Mouse (Mus musculus) kidney, adult 2 months (tissue): ENCODE measurements around the gene Pdzd9. TPM values are rescaled to one million over a fixed set of nuclear protein-coding genes. Genes with fewer than 3 reads are reported as not detected.
"Not testable (repeated sequence)": the region's sequence is repeated elsewhere in the genome, so short reads cannot be mapped to it uniquely, and the experiment has no call there.

Source experiments
- DNase-seq: peaks from one replicate; pipeline ENCODE4 v3.0.0; 2021
- H3K27ac ChIP-seq: fragments of 200-500 bp; 2 replicates; pipeline ENCODE4 v1.5.1; 2012; ENCODE audit warnings: low read depth, low read length, control low read depth, inconsistent platforms; ENCODE audit not compliant: insufficient read depth
- H3K27me3 ChIP-seq: fragments of 200-500 bp; replicated peaks from 2 replicates; pipeline ENCODE4 v1.6.1; 2012; ENCODE audit warnings: mild to moderate bottlenecking, moderate library complexity, low read length, inconsistent platforms; ENCODE audit not compliant: control insufficient read depth, insufficient read depth
- H3K36me3 ChIP-seq: fragments of 200-500 bp; 2 replicates; pipeline ENCODE4 v1.6.1; 2012; ENCODE audit warnings: mild to moderate bottlenecking, moderate library complexity, low read length, inconsistent platforms; ENCODE audit not compliant: control insufficient read depth, insufficient read depth
- H3K4me1 ChIP-seq: fragments of 200-500 bp; 2 replicates; pipeline ENCODE4 v1.6.1; 2011; ENCODE audit warnings: low read length; ENCODE audit not compliant: control insufficient read depth, insufficient read depth
- H3K4me3 ChIP-seq: fragments of 200-500 bp; 2 replicates; pipeline ENCODE4 v1.5.1; 2011; ENCODE audit warnings: mild to moderate bottlenecking, low read depth, low read length, control low read depth; ENCODE audit not compliant: insufficient read depth
- CTCF ChIP-seq: fragments of 200-500 bp; conservative IDR thresholded peaks from 2 replicates; pipeline ENCODE4 v1.5.1; 2011; ENCODE audit warnings: low read depth, mild to moderate bottlenecking, control low read depth, low read length, moderate library complexity, mixed read lengths; ENCODE audit not compliant: insufficient read depth, insufficient read length
- POLR2A ChIP-seq: fragments of 200-500 bp; IDR thresholded peaks from one replicate; pipeline ENCODE4 v1.6.1; 2011; ENCODE audit warnings: low read depth, low read length, control low read depth
- WGBS: fragments of 180-500 bp; shearing (Covaris S2); methylation state at CpG from one replicate; pipeline ENCODE4 v1.1.7; 2018; 5-methylcytosine and 5-hydroxymethylcytosine counted together
- polyA plus RNA-seq: library from polyadenylated mRNA; depleted of rRNA; stranded (reverse); fragments of >200 nt; gene quantifications from 2 replicates; pipeline ENCODE4 v1.2.3, GENCODE M21; 2012; rRNA removed

The Pdzd9 gene
- 0.09 TPM in 1 of 2 replicates, not detected in the other for polyA plus RNA-seq

- peak; percentile 64 for DNase-seq
Measured at GRCm38 (mm10) chr7:120670153-120670875, at the start of gene Pdzd9. Pdzd9 (minus strand) TSS chr7:120670343.

GRCm38 (mm10) chr7:120717261-120717660 is 47.1 kb upstream of the Pdzd9 start:
- no peaks in the 10 kb centered on the region for H3K27me3 ChIP-seq
- no peaks in the 10 kb centered on the region for H3K36me3 ChIP-seq
- no peak overlapping the region for H3K27ac ChIP-seq
- H3K4me1 ChIP-seq, result peaks cover 11% of the 10 kb centered on the region
- 52% methylated on average over 2 of the region's 2 CpGs for WGBS
- H3K4me3 ChIP-seq, result no peak overlapping the region
- TF ChIP-seq POLR2A (no peak), CTCF (no peak)
- DNase-seq, result no peak

More at GRCm38 (mm10) chr7:120670153-120670875, at the start of gene Pdzd9:
- H3K27me3 ChIP-seq, result no peaks in the 10 kb centered on the region
- no peaks in the 10 kb centered on the region for H3K36me3 ChIP-seq
- H3K27ac ChIP-seq, result no peak within 1 kb of the TSS
- H3K4me1 ChIP-seq, result no peaks in the 10 kb centered on the region; the same call in 1 of the 2 replicates
- no peak within 1 kb of the TSS for H3K4me3 ChIP-seq
- peak; percentile 82 for TF ChIP-seq CTCF
- no peak for TF ChIP-seq POLR2A
- WGBS, result 17% methylated on average over 14 of the region's 14 CpGs

GRCm38 (mm10) chr7:120713951-120714350 is 43.8 kb upstream of the Pdzd9 start:
- not testable (repeated sequence) for H3K4me1 ChIP-seq

GRCm38 (mm10) chr7:120713225-120713624 is 43.1 kb upstream of the Pdzd9 start:
- Histone ChIP-seq H3K4me1 (no peaks in the 10 kb centered on the region), H3K36me3 (no peaks in the 10 kb centered on the region), H3K27ac (no peak overlapping the region), H3K4me3 (no peak overlapping the region), H3K27me3 (no peaks in the 10 kb centered on the region)
- WGBS, result 91% methylated on average over 2 of the region's 2 CpGs
- DNase-seq, result no peak
- TF ChIP-seq CTCF, result no peak
- TF ChIP-seq POLR2A, result no peak

More at GRCm38 (mm10) chr7:120713951-120714350, 43.8 kb upstream of the Pdzd9 start:
- not testable (repeated sequence) for H3K27ac ChIP-seq, H3K36me3 ChIP-seq, H3K4me3 ChIP-seq, H3K27me3 ChIP-seq
- WGBS, result 81% methylated on average over 11 of the region's 11 CpGs
- DNase-seq, result peak; percentile 22

- no peak for DNase-seq
- Histone ChIP-seq H3K36me3 (no peaks in the 10 kb centered on the region), H3K27me3 (no peaks in the 10 kb centered on the region), H3K4me3 (no peak overlapping the region), H3K27ac (no peak overlapping the region), H3K4me1 (no peaks in the 10 kb centered on the region)
- WGBS, result 90% methylated on average over 2 of the region's 2 CpGs
- TF ChIP-seq CTCF, result no peak
- no peak for TF ChIP-seq POLR2A
Measured at GRCm38 (mm10) chr7:120712071-120712470, 41.9 kb upstream of the Pdzd9 start.

- DNase-seq, result no peak
- Histone ChIP-seq H3K4me1 (no peaks in the 10 kb centered on the region), H3K27me3 (no peaks in the 10 kb centered on the region; the same call in 1 of the 2 replicates), H3K4me3 (no peak overlapping the region), H3K27ac (no peak overlapping the region), H3K36me3 (no peaks in the 10 kb centered on the region)
- TF ChIP-seq CTCF, result no peak
- TF ChIP-seq POLR2A, result no peak
- 70% methylated on average over 3 of the region's 3 CpGs for WGBS
Measured at GRCm38 (mm10) chr7:120703888-120704287, 33.7 kb upstream of the Pdzd9 start.

- WGBS, result 77% methylated on average over 6 of the region's 6 CpGs
- no peak overlapping the region for H3K4me3 ChIP-seq
- DNase-seq, result no peak
- TF ChIP-seq CTCF (no peak), POLR2A (no peak)
- H3K27ac ChIP-seq, result no peak overlapping the region
- no peaks in the 10 kb centered on the region for H3K4me1 ChIP-seq
- no peaks in the 10 kb centered on the region for H3K36me3 ChIP-seq
- H3K27me3 ChIP-seq, result no peaks in the 10 kb centered on the region; the same call in 1 of the 2 replicates
Measured at GRCm38 (mm10) chr7:120699586-120699985, 29.4 kb upstream of the Pdzd9 start.
